Mouse (Mus musculus): ENCODE results near the gene Tnpo3. TPM values are rescaled to one million over a fixed set of nuclear protein-coding genes. Genes with fewer than 3 reads are reported as not detected.

The Tnpo3 gene
- polyA plus RNA-seq, 1 experiment from 2014 or later = 91.3 TPM

DNA sequence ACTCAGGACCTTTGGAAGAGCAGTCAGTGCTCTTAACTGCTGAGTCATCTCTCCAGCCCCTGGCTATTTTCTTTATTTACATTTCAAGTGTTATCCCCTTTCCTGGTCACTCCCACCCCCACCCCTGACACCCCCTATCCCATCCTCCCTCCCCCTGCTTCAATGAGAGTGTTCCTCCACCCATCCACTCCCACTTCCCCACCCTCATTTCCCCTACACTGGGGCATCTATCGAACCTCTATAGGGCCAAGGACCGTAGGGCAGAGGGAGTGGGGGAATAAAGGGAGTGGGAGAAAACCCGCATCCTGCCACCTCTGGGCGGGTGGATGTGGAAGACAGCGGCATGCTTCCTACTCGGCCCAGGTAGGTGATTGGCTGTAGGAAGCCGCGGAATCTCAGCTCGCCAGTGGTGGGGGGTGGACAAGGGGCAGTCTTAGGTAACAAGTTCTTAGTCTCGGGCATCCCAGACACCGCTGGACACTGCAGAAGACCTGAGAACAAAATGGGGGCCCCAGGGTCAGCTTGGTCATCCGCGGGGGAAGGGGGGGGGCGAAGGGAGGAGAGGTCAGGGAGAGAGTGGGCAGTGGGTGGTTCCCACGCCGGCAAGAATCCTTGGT lies 29.3 kb upstream of the Tnpo3 start:
- no peaks in the 10 kb centered on the region for H3K9me3 ChIP-seq (ENCODE audit: control insufficient read depth, low read depth, low read length)
- no peak for ATAC-seq (ENCODE audit: insufficient number of reproducible peaks, insufficient read depth, low FRiP score, low read depth)
- peak overlapping the region; percentile 11; the same call in 1 of the 2 replicates for H3K4me2 ChIP-seq (replicated peaks; ENCODE audit: low read depth, low read length)
- H3K4me1 ChIP-seq (ENCODE audit: control insufficient read depth, insufficient read depth, low read length) = no peaks in the 10 kb centered on the region
- H3K27me3 ChIP-seq (ENCODE audit: control insufficient read depth, insufficient read depth, low read length) = no peaks in the 10 kb centered on the region
- H3K27ac ChIP-seq (ENCODE audit: low read length) = no peak overlapping the region
- 6% methylated on average over 16 of the region's 16 CpGs for WGBS
- no peak overlapping the region for H3K4me3 ChIP-seq (ENCODE audit: low read depth, low read length)
- no peaks in the 10 kb centered on the region for H3K36me3 ChIP-seq (ENCODE audit: control insufficient read depth, insufficient read depth, low read length)
- no peak overlapping the region for H3K9ac ChIP-seq (replicated peaks; ENCODE audit: low read depth, low read length)

DNA sequence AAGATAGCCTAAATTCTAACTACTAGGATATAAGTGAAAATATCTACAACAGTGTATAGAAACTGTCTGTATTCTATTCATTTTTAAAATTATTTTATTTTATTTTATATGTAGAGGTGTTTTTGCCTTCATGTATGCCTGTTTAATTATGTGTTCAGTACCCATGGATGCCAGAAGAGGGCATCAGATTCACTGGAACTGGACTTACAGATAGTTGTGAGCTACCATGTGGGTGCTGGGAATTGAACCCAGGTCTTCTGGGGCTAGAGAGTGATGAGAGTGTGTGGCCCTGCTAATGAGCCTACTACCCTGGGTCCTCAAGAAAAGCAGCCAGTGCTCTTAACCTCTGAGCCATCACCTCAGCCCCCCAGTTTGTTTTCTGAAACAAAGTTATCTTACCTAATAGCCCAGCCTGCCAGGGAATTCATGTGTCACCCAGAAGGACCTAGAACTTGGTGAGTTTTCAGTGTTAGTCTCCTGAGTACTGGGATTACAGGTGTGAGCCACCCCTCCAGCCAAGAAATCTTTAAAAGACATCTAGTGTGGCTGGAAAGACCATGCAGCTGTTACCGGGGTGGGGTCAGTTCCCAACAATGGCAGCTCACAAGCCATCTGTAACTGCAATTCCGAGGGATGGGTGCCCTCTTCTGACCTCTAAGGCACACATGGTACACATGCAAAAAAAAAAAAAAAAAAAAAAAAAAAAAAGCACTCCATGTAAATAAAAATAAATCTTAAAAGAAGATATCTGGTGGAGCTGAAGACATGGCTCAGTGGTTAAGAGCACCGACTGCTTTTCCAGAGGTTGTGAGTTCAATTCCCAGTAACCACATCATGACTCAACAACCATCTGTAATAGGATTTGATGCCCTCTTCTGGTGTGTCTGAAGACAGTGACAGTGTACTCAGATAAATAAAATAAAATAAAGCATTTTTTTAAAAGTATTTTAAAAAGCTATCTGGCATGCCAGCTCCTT lies 28.0 kb upstream of the Tnpo3 start:
- no peak overlapping the region for H3K4me2 ChIP-seq (replicated peaks; ENCODE audit: low read depth, low read length)
- no peaks in the 10 kb centered on the region for H3K27me3 ChIP-seq (ENCODE audit: control insufficient read depth, insufficient read depth, low read length)
- H3K9me3 ChIP-seq (ENCODE audit: control insufficient read depth, low read depth, low read length) = no peaks in the 10 kb centered on the region
- H3K4me1 ChIP-seq (ENCODE audit: control insufficient read depth, insufficient read depth, low read length) = no peaks in the 10 kb centered on the region
- no peak overlapping the region for H3K27ac ChIP-seq (ENCODE audit: low read length)
- no peaks in the 10 kb centered on the region for H3K36me3 ChIP-seq (ENCODE audit: control insufficient read depth, insufficient read depth, low read length)
- H3K4me3 ChIP-seq (ENCODE audit: low read depth, low read length) = no peak overlapping the region
- no peak overlapping the region for H3K9ac ChIP-seq (replicated peaks; ENCODE audit: low read depth, low read length)
- WGBS = 76% methylated on average over 3 of the region's 3 CpGs
- ATAC-seq (ENCODE audit: insufficient number of reproducible peaks, insufficient read depth, low FRiP score, low read depth) = no peak

DNA sequence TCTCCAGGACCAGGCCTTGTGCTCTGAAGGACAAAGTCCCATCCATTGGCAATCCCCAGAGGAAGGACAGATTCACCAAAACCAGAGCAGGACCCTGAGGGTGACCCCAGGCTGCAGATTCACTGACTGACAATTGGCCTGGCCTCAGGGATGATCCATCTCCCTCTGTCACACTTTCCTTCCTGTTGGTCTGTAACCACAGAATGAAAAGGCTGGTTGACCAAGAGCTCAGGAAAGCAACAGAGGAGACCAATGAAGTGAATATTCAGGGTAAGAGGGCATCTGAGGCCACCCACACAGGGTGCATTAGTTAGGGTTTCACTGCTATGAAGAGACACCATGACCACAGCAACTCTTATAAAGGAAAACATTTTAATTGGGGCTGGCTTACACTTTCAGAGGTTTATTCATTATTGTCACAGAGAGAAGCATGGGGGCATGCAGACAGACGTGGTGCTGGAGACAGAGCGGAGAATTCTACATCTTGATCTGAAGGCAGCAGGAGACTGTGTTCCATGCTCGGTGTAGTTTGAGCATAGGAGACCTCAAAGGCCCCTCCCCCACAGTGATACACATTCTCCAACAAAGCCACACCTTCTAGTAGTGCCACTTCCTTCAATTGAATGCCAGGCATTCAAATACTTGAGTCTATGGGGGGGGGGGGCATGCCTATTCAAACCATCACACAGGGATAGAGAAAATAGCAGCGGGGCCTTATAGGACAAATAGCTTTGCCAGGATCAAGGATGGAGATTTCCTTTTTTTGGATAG lies 26.8 kb upstream of the Tnpo3 start:
- no peak for ATAC-seq (ENCODE audit: insufficient number of reproducible peaks, insufficient read depth, low FRiP score, low read depth)
- H3K4me2 ChIP-seq (replicated peaks; ENCODE audit: low read depth, low read length) = no peak overlapping the region
- H3K9ac ChIP-seq (replicated peaks; ENCODE audit: low read depth, low read length) = no peak overlapping the region
- no peaks in the 10 kb centered on the region for H3K4me1 ChIP-seq (ENCODE audit: control insufficient read depth, insufficient read depth, low read length)
- 89% methylated on average over 4 of the region's 4 CpGs for WGBS
- H3K27me3 ChIP-seq (ENCODE audit: control insufficient read depth, insufficient read depth, low read length) = no peaks in the 10 kb centered on the region
- H3K36me3 ChIP-seq (ENCODE audit: control insufficient read depth, insufficient read depth, low read length) = no peaks in the 10 kb centered on the region
- H3K27ac ChIP-seq (ENCODE audit: low read length) = no peak overlapping the region
- no peaks in the 10 kb centered on the region for H3K9me3 ChIP-seq (ENCODE audit: control insufficient read depth, low read depth, low read length)
- H3K4me3 ChIP-seq (ENCODE audit: low read depth, low read length) = no peak overlapping the region

DNA sequence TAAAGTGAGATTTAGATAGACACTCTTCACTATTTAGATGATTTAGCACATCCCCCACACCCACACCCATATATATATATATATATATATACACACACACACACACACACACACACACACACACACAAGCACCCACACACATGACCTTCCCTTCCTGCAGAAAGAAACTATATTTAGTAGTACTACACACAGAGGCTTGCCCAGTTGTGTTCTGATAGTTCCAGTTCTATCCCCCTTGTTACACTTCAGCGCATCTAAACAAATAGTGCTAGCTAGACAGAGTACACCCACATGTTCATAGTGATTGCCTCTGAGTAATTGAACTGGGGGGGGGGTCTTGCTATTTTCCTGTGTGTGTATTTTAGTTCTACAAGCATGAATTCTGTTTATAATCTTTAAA lies 24.9 kb upstream of the Tnpo3 start:
- H3K27me3 ChIP-seq (ENCODE audit: control insufficient read depth, insufficient read depth, low read length) = no peaks in the 10 kb centered on the region
- H3K36me3 ChIP-seq (ENCODE audit: control insufficient read depth, insufficient read depth, low read length) = no peaks in the 10 kb centered on the region
- no peak overlapping the region for H3K27ac ChIP-seq (ENCODE audit: low read length)
- no peak overlapping the region for H3K4me3 ChIP-seq (ENCODE audit: low read depth, low read length)
- H3K9me3 ChIP-seq (ENCODE audit: control insufficient read depth, low read depth, low read length) = no peaks in the 10 kb centered on the region
- H3K9ac ChIP-seq (replicated peaks; ENCODE audit: low read depth, low read length) = no peak overlapping the region
- no peak for ATAC-seq (ENCODE audit: insufficient number of reproducible peaks, insufficient read depth, low FRiP score, low read depth)
- no peak overlapping the region for H3K4me2 ChIP-seq (replicated peaks; ENCODE audit: low read depth, low read length)
- WGBS = 85% methylated on average over 1 of the region's 1 CpGs
- no peaks in the 10 kb centered on the region for H3K4me1 ChIP-seq (ENCODE audit: control insufficient read depth, insufficient read depth, low read length)

DNA sequence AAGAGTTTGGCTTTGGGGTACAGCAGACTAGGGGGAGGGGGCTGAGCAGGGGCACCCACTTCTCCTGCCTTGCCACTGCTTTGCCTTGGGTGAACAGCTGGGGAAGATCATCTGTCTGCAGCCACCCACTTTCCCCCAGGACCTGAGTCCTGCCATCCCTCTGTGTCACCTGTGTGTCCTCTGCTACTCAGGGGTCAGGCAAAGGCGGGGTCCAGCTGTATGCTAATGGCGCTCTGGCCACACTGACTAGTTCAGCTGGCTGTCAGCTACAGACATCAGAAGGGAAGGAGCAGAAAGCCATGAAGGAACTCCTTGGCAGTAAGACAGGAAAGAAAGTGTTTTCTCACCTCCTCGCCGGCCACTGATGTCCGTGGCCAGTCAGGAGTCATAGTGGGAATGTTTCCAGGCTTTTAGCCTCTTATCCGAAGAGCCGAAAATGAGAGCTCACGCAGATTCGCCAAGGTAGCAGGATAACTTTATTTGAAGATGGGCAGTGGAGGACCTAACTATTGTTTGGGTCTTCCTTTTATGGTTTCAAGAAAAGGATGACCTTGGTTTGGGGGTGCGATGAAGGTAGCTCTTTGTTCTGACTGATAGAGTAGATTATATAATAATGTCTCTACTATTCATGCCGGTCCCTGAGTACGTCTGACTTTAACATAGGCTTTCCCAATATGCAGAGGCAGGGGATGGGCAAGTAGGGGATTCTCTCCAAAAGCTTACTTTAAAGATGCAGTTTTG lies 23.0 kb upstream of the Tnpo3 start:
- Histone ChIP-seq H3K9ac (replicated peaks; ENCODE audit: low read depth, low read length) (no peak overlapping the region), H3K4me2 (replicated peaks; ENCODE audit: low read depth, low read length) (no peak overlapping the region), H3K4me3 (ENCODE audit: low read depth, low read length) (no peak overlapping the region), H3K27me3 (ENCODE audit: control insufficient read depth, insufficient read depth, low read length) (no peaks in the 10 kb centered on the region), H3K36me3 (ENCODE audit: control insufficient read depth, insufficient read depth, low read length) (no peaks in the 10 kb centered on the region), H3K4me1 (ENCODE audit: control insufficient read depth, insufficient read depth, low read length) (no peaks in the 10 kb centered on the region), H3K9me3 (ENCODE audit: control insufficient read depth, low read depth, low read length) (no peaks in the 10 kb centered on the region), H3K27ac (ENCODE audit: low read length) (no peak overlapping the region)
- ATAC-seq (ENCODE audit: insufficient number of reproducible peaks, insufficient read depth, low FRiP score, low read depth) = no peak
- 41% methylated on average over 12 of the region's 12 CpGs for WGBS

DNA sequence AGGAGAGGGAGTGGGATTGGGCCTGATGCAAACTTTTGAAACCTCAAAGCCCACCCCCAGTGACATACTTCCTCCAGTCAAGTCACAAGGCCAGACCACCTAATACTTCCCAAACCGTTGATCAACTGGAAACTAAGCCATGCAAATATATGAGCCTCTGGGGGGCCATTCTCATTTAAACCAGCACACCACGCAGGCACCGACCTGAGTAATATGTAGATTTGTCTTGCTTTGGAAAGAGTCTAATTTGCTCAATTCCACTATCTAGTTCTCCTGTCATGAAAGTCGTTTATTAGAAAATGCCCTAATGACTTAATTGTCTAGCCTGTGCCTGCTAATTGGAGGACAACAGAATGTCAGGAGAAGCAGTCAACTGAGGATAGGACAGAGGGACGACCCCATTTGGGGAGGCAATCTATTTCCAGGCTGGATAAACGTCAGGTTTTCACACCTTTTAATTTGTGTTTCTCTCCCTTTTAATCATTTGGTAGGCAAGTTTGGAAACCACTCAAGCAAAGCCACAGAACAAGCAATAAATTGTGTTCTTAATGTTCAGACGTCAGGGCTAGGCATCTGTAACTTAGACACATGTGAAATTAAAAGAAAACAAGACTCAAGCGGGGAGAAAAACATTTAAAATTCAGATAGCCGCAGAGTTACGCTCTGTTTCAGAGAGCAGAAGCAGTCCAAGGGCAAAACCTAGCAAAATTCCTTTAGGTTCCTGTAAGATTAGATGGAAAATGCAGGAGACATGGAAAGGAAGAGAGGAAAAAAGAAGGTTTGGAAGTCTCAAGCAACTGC lies 22.3 kb upstream of the Tnpo3 start:
- 26% methylated on average over 10 of the region's 10 CpGs for WGBS
- no peak overlapping the region for H3K27ac ChIP-seq (ENCODE audit: low read length)

DNA sequence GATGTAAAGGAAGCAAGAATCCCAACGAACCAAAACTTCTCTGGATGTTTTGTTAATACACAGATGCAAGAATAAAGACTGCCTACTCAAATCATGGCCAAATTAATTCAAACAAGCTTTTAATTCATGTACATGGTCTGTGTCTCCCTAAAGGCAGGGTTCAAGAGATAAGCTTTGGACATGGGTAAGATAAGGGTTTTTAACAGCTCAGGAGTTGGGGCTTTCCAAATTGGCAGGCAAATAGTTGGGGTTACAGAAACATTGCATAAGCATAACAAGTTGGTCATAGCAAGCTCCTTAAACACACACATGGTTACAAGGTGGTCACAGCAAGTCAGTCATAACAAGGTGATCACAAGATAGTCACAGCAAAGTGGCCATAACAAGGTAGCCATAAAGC lies 20.5 kb upstream of the Tnpo3 start:
- WGBS = 67% methylated on average over 1 of the region's 1 CpGs
- Histone ChIP-seq H3K9me3 (ENCODE audit: control insufficient read depth, low read depth, low read length) (no peaks in the 10 kb centered on the region), H3K4me1 (ENCODE audit: control insufficient read depth, insufficient read depth, low read length) (no peaks in the 10 kb centered on the region), H3K27me3 (ENCODE audit: control insufficient read depth, insufficient read depth, low read length) (no peaks in the 10 kb centered on the region), H3K27ac (ENCODE audit: low read length) (no peak overlapping the region), H3K4me2 (replicated peaks; ENCODE audit: low read depth, low read length) (no peak overlapping the region), H3K9ac (replicated peaks; ENCODE audit: low read depth, low read length) (no peak overlapping the region), H3K4me3 (ENCODE audit: low read depth, low read length) (no peak overlapping the region), H3K36me3 (ENCODE audit: control insufficient read depth, insufficient read depth, low read length) (no peaks in the 10 kb centered on the region)
- no peak for ATAC-seq (ENCODE audit: insufficient number of reproducible peaks, insufficient read depth, low FRiP score, low read depth)

More for the DNA sequence above, 22.3 kb upstream of the Tnpo3 start:
- H3K4me1 ChIP-seq (ENCODE audit: control insufficient read depth, insufficient read depth, low read length) = no peaks in the 10 kb centered on the region
- no peak overlapping the region for H3K4me3 ChIP-seq (ENCODE audit: low read depth, low read length)
- no peaks in the 10 kb centered on the region for H3K27me3 ChIP-seq (ENCODE audit: control insufficient read depth, insufficient read depth, low read length)
- H3K36me3 ChIP-seq (ENCODE audit: control insufficient read depth, insufficient read depth, low read length) = no peaks in the 10 kb centered on the region
- ATAC-seq (ENCODE audit: insufficient number of reproducible peaks, insufficient read depth, low FRiP score, low read depth) = no peak
- H3K4me2 ChIP-seq (replicated peaks; ENCODE audit: low read depth, low read length) = no peak overlapping the region
- H3K9ac ChIP-seq (replicated peaks; ENCODE audit: low read depth, low read length) = no peak overlapping the region
- no peaks in the 10 kb centered on the region for H3K9me3 ChIP-seq (ENCODE audit: control insufficient read depth, low read depth, low read length)

All from stomach, embryonic 14.5 days (tissue).